Mouse (Mus musculus): ENCODE results near the gene Fignl2.

DNA sequence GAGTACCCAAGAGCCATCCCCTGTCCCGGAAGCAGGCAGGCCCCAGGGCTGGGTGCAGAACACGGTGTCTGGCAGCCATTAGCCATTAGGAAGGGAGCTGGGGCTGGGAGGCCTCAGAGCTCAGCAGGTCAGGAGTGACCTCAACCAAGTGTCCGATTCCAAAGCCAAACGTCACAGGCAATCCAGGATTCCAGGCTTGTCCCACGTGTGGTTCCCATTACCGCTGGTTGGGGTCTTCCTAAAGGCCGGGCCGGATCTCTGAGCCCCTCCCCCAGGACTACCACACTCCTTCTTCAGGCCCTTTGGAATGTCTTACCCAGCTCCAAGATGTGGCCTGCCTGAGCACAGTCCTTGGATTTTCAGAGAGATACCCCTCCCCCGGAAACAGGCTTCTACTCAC lies 16.6 kb upstream of the Fignl2 start:
- TF ChIP-seq ETS1 (IDR thresholded peaks at IDR 0.05; ENCODE audit: low read depth, low read length) (no peak), MEF2A (IDR thresholded peaks at IDR 0.05; ENCODE audit: extremely low read depth, insufficient replicate concordance, low read depth, low read length, poor library complexity, severe bottlenecking) (no peak), NRF1 (IDR thresholded peaks at IDR 0.05; ENCODE audit: insufficient read depth, low read depth, low read length, poor library complexity, severe bottlenecking) (no peak), CTCF (IDR thresholded peaks at IDR 0.05 in 2 of 3, conservative IDR thresholded peaks at IDR 0.05 in 1 of 3; ENCODE audit: control insufficient read depth in 1 of 3, insufficient read depth in 1 of 3, low read depth in 2 of 3, low read length in 3 of 3, poor library complexity in 1 of 3, severe bottlenecking in 1 of 3) (no peak), POLR2AphosphoS2 (IDR thresholded peaks at IDR 0.05; ENCODE audit: low read length) (no peak), JUND (IDR thresholded peaks at IDR 0.05; ENCODE audit: low read depth, low read length) (no peak), ZNF384 (IDR thresholded peaks at IDR 0.05; ENCODE audit: low read depth, low read length) (no peak), TAL1 (IDR thresholded peaks at IDR 0.05; ENCODE audit: low read length) (no peak), MAX (IDR thresholded peaks at IDR 0.05; ENCODE audit: low read length) (no peak), CHD2 (IDR thresholded peaks at IDR 0.05; ENCODE audit: low read length) (no peak), E2F4 (IDR thresholded peaks at IDR 0.05; ENCODE audit: borderline replicate concordance, low read depth, low read length) (no peak), MXI1 (IDR thresholded peaks at IDR 0.05; ENCODE audit: low read depth, low read length) (no peak)

Data from MEL (cell line).